Mouse (Mus musculus) heart, postnatal 0 days (tissue): ENCODE results near the gene Unc119. TPM values are rescaled to one million over a fixed set of nuclear protein-coding genes. Genes with fewer than 3 reads are reported as not detected.

Experiments used
- ATAC-seq: fragments of 200-750 bp; cut with Nextera tagmentation; 2 replicates; pipeline ENCODE4 v1.8.0; 2017; ENCODE audit warnings: low read depth, moderate number of reproducible peaks, moderate library complexity; ENCODE audit not compliant: insufficient read depth
- DNase-seq: peaks from one replicate; pipeline ENCODE4 v3.0.0-alpha.2; 2016; ENCODE audit warnings: low spot score
- H3K27ac ChIP-seq: fragments of 300-500 bp; sonication (generic); 2 replicates; pipeline ENCODE4 v1.5.1; 2014; ENCODE audit warnings: low read depth, mild to moderate bottlenecking
- H3K27me3 ChIP-seq: fragments of 300-500 bp; sonication (generic); 2 replicates; pipeline ENCODE4 v1.6.1; 2014; ENCODE audit warnings: low read length, mixed read lengths; ENCODE audit not compliant: control insufficient read depth, insufficient read depth
- H3K36me3 ChIP-seq: fragments of 300-500 bp; sonication (generic); replicated peaks from 2 replicates; pipeline ENCODE4 v1.6.1; 2014; ENCODE audit warnings: low read length, mixed read lengths; ENCODE audit not compliant: control insufficient read depth, insufficient read depth
- H3K4me1 ChIP-seq: fragments of 300-500 bp; sonication (generic); 2 replicates; pipeline ENCODE4 v1.6.1; 2014; ENCODE audit warnings: antibody characterized with exemption; ENCODE audit not compliant: control insufficient read depth, insufficient read depth
- H3K4me2 ChIP-seq: fragments of 300-500 bp; sonication (generic); 2 replicates; pipeline ENCODE4 v1.6.1; 2014; ENCODE audit warnings: low read depth, mild to moderate bottlenecking, low read length, moderate library complexity
- H3K4me3 ChIP-seq: fragments of 300-500 bp; sonication (generic); 2 replicates; pipeline ENCODE4 v1.5.1; 2014; ENCODE audit warnings: low read depth, low read length
- H3K9ac ChIP-seq: fragments of 300-500 bp; sonication (generic); replicated peaks from 2 replicates; pipeline ENCODE4 v1.6.1; 2014; ENCODE audit warnings: low read depth, low read length, mixed read lengths
- H3K9me3 ChIP-seq: fragments of 300-500 bp; sonication (generic); replicated peaks from 2 replicates; pipeline ENCODE4 v1.6.1; 2016; ENCODE audit warnings: low read length; ENCODE audit not compliant: control insufficient read depth
- CTCF ChIP-seq: IDR thresholded peaks from 2 replicates; pipeline ENCODE4 v1.5.1; 2016; ENCODE audit warnings: antibody characterized with exemption, control low read depth, low read depth
- EP300 ChIP-seq: IDR thresholded peaks from 2 replicates; pipeline ENCODE4 v1.6.1; 2016; ENCODE audit warnings: antibody characterized with exemption, low read depth
- WGBS: fragments of 180-500 bp; shearing (Covaris S2); extraction: QIAGEN DNeasy Blood & Tissue Kit; methylation state at CpG from one replicate; pipeline ENCODE4 v1.1.7; 2014; 5-methylcytosine and 5-hydroxymethylcytosine counted together
- polyA plus RNA-seq: library from polyadenylated mRNA; unstranded; fragments of >200 nt; fragmentation: Nextera tagmentation; extraction: Ambion mirVana; gene quantifications from 2 replicates; pipeline ENCODE4 v1.2.1, GENCODE M21; 2015
- total RNA-seq: library from RNA; depleted of rRNA; stranded (reverse); fragments of >200 nt; gene quantifications from 2 replicates; pipeline ENCODE4 v1.2.3, GENCODE M21; 2014; ENCODE audit warnings: low replicate concordance

Unc119 gene
- total and polyA plus RNA-seq, 2 experiments from 2014 or later = 20.9 to 57.3 TPM

DNA sequence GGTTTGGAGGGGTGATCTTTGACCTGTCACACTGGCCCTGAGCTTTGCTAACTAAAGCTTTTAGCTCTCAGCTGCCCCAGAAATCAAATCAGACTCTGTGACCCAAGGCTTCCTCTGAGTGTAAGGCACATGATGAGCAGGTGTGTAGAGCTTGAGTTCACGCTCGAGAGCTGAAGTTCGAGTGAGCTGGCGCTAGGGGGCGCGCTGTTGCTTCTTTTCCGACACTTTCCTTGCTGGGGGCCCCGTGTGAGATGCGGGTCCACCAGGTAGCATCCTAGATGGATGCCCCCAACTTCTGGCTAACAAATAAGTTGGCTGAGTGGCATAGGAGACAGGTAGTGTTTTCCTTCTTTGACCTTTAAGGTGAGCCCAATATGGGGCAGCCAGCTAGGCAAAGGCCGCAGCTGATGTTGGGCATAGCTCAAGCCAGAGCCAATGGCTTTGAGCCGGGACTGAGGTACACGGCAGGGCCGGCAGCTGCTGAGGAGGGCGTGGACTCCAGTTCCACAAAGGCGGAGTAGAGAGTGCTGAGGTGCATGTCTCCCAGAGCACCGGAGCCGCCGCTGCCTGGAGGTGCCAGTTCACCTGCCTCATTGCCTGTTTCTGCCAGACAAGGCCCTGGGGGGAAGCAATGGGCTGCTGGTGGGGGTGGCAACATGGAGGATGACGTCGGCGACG is 15.2 kb downstream of the Unc119 start:
- no peak overlapping the region for H3K9ac ChIP-seq
- TF ChIP-seq CTCF (peak; percentile 29), EP300 (no peak)
- no peaks in the 10 kb centered on the region for H3K4me1 ChIP-seq
- no peaks in the 10 kb centered on the region for H3K36me3 ChIP-seq
- H3K4me3 ChIP-seq = no peak overlapping the region
- H3K27ac ChIP-seq = no peak overlapping the region
- ATAC-seq (no peak), DNase-seq (no peak)
- H3K9me3 ChIP-seq = no peaks in the 10 kb centered on the region
- H3K4me2 ChIP-seq = no peak overlapping the region
- no peaks in the 10 kb centered on the region for H3K27me3 ChIP-seq
- WGBS = 17% methylated on average over 22 of the region's 22 CpGs

DNA sequence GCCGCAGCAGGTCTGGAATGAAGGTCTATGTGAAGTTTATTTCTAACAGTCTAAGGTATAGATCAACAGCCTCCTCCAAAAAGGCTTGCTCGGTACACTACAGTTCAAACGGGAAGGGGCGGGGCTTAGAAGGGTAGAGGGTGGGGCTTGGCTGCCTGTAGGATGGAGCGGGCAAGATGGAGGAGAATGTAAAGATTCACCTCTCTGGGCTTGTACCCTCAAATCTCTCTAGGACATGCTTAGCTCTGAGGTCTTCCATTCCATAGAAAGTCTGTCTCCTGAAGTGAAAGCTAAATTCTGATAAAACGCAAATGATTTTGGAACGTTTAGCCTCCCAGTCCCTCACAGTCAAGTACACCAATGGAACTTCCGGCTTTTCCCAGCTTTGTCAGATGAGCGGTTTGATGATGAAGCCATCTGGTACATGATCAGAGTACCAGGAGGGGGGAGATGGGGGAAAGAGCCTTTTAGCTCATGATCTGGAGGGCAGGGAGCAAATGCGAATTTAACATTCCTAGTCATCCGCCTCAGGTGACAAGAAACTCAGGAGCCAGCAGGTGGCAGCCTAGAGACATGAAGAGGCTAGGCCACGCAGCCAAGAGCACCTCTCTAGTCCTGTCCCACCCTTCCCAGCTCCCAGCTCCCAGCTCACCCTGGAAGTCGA is 17.0 kb downstream of the Unc119 start:
- Histone ChIP-seq H3K4me3 (peak overlapping the region; percentile 33), H3K27ac (no peak overlapping the region), H3K27me3 (0 out of 2 replicates have a peak, but pooled peaks cover 4% of the 10 kb centered on the region), H3K36me3 (no peaks in the 10 kb centered on the region), H3K9me3 (no peaks in the 10 kb centered on the region), H3K4me1 (no peaks in the 10 kb centered on the region), H3K4me2 (peak overlapping the region; percentile 59), H3K9ac (no peak overlapping the region)
- 0 out of 2 replicates have a peak, but pooled peaks have one; percentile 45 for ATAC-seq
- DNase-seq = peak; percentile 71
- WGBS = 10% methylated on average over 13 of the region's 13 CpGs
- TF ChIP-seq EP300 = no peak
- peak; percentile 71 for TF ChIP-seq CTCF

DNA sequence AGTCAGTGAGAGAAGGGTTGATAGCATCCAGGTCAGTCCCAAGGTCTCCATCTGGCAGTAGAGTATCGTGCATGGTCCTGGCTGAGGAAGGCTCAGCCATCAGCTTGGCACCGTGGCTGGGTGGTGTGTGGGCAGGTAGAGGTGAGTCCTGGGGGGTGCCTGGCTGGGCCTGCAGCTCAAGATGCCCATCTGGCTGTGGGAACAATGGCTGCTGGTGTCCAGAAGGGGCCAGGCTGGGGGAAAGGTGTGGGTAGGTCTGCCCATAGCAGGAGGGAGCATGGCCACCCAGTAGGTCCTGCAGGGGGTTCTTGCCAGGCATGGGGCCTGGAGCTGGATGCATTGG is 17.5 kb downstream of the Unc119 start:
- ATAC-seq = no peak
- Histone ChIP-seq H3K9ac (no peak overlapping the region), H3K4me3 (no peak overlapping the region), H3K36me3 (no peaks in the 10 kb centered on the region), H3K4me2 (no peak overlapping the region), H3K27ac (no peak overlapping the region), H3K27me3 (0 out of 2 replicates have a peak, but pooled peaks cover 4% of the 10 kb centered on the region), H3K4me1 (no peaks in the 10 kb centered on the region), H3K9me3 (no peaks in the 10 kb centered on the region)
- 64% methylated on average over 2 of the region's 2 CpGs for WGBS
- no peak for DNase-seq
- TF ChIP-seq EP300 (no peak), CTCF (no peak)

- H3K4me3 ChIP-seq = no peak overlapping the region
- H3K9ac ChIP-seq = no peak overlapping the region
- DNase-seq (no peak), ATAC-seq (no peak)
- no peak overlapping the region for H3K27ac ChIP-seq
- H3K9me3 ChIP-seq = no peaks in the 10 kb centered on the region
- WGBS = 71% methylated on average over 13 of the region's 13 CpGs
- TF ChIP-seq CTCF (no peak), EP300 (no peak)
- H3K4me1 ChIP-seq = no peaks in the 10 kb centered on the region
- H3K36me3 ChIP-seq = no peaks in the 10 kb centered on the region
- 0 out of 2 replicates have a peak, but pooled peaks cover 10% of the 10 kb centered on the region for H3K27me3 ChIP-seq
- H3K4me2 ChIP-seq = no peak overlapping the region
Observed at GRCm38 (mm10) chr11:78363309-78364007, 20.2 kb downstream of the Unc119 start.

GRCm38 (mm10) chr11:78364103-78364502 is 20.8 kb downstream of the Unc119 start:
- WGBS = 46% methylated on average over 7 of the region's 8 CpGs
- no peak for ATAC-seq
- Histone ChIP-seq H3K9ac (no peak overlapping the region), H3K27me3 (0 out of 2 replicates have a peak, but pooled peaks cover 10% of the 10 kb centered on the region), H3K4me1 (no peaks in the 10 kb centered on the region), H3K4me3 (no peak overlapping the region), H3K9me3 (no peaks in the 10 kb centered on the region), H3K27ac (no peak overlapping the region), H3K36me3 (no peaks in the 10 kb centered on the region), H3K4me2 (no peak overlapping the region)
- DNase-seq = no peak
- TF ChIP-seq EP300 (no peak), CTCF (no peak)
